Mouse (Mus musculus) CH12.LX (cell line): Measurements from ENCODE around the gene Ly6f. TPM values are rescaled to one million over a fixed set of nuclear protein-coding genes. Genes with fewer than 3 reads are reported as not detected.

ENCODE experiments used
- DNase-seq: peaks from one replicate; pipeline ENCODE4 v3.0.0-alpha.2; 2013; ENCODE audit errors: extremely low read depth
- H3K27ac ChIP-seq: 2 replicates; pipeline ENCODE4 v1.5.1; 2012; ENCODE audit warnings: low read depth, mild to moderate bottlenecking, control low read depth, moderate library complexity; ENCODE audit not compliant: insufficient read depth
- H3K27me3 ChIP-seq: replicated peaks from 2 replicates; pipeline ENCODE3; 2012; ENCODE audit warnings: inconsistent platforms
- H3K36me3 ChIP-seq, 2 experiments: replicated peaks in 1 of 2; 2 replicates each; pipeline versions ENCODE3 to v1.6.1; 2012; ENCODE audit warnings: inconsistent platforms in 1 of 2, low read length in 1 of 2, mild to moderate bottlenecking in 1 of 2, mixed read lengths in 1 of 2, moderate library complexity in 1 of 2; ENCODE audit not compliant: control insufficient read depth in 1 of 2, insufficient read depth in 1 of 2
- H3K4me1 ChIP-seq, 2 experiments: 2 replicates each; pipeline ENCODE4 v1.6.1; 2012; ENCODE audit warnings: inconsistent platforms in 1 of 2, moderate library complexity in 1 of 2; ENCODE audit not compliant: insufficient read depth in 2 of 2, control insufficient read depth in 1 of 2
- H3K4me2 ChIP-seq: 2 replicates; pipeline ENCODE4 v1.6.1; 2012; ENCODE audit warnings: low read depth, mild to moderate bottlenecking, control low read depth; ENCODE audit not compliant: poor library complexity, insufficient read depth, severe bottlenecking
- H3K4me3 ChIP-seq, 3 experiments: fragments of 150-350 bp in 1 of 3; sonication (generic) in 1 of 3; replicated peaks in 1 of 3; 2 replicates each; pipeline versions ENCODE3 to v1.5.1; 2011 to 2012; ENCODE audit warnings: low read depth in 2 of 3, low read length in 2 of 3, mild to moderate bottlenecking in 2 of 3, moderate library complexity in 2 of 3, control low read depth in 1 of 3, improper control_type of control experiment in 1 of 3, inconsistent platforms in 1 of 3, mixed read lengths in 1 of 3; ENCODE audit not compliant: poor library complexity in 1 of 3
- H3K79me2 ChIP-seq: replicated peaks from 2 replicates; pipeline ENCODE4 v1.6.1; 2012; ENCODE audit warnings: mild to moderate bottlenecking, moderate library complexity; ENCODE audit not compliant: control insufficient read depth, poor library complexity, insufficient read depth, severe bottlenecking; ENCODE audit errors: extremely low read depth
- H3K9ac ChIP-seq: 2 replicates; pipeline ENCODE4 v1.6.1; 2012; ENCODE audit warnings: low read depth, mild to moderate bottlenecking, control low read depth, moderate library complexity; ENCODE audit not compliant: insufficient read depth
- H3K9me3 ChIP-seq: replicated peaks from 2 replicates; pipeline ENCODE3; 2012; ENCODE audit warnings: low read length, inconsistent platforms, mixed read lengths
- CTCF ChIP-seq, 2 experiments: IDR thresholded peaks in 1 of 2; conservative IDR thresholded peaks in 1 of 2; 2 replicates each; pipeline ENCODE4 v1.5.1; 2011 to 2012; ENCODE audit warnings: low read depth in 2 of 2, low read length in 2 of 2, improper control_type of control experiment in 1 of 2, inconsistent platforms in 1 of 2, mild to moderate bottlenecking in 1 of 2, moderate library complexity in 1 of 2
- ETS1 ChIP-seq: conservative IDR thresholded peaks from 2 replicates; pipeline ENCODE4 v1.6.1; 2012; ENCODE audit warnings: low read depth, mild to moderate bottlenecking, inconsistent platforms, low read length, improper control_type of control experiment, moderate library complexity
- HCFC1 ChIP-seq: IDR thresholded peaks from 2 replicates; pipeline ENCODE4 v1.6.1; 2012; ENCODE audit warnings: low read depth, mild to moderate bottlenecking, inconsistent platforms, low read length, improper control_type of control experiment
- IRF4 ChIP-seq: IDR thresholded peaks from 2 replicates; pipeline ENCODE4 v1.6.1; 2014; ENCODE audit warnings: low read depth, mild to moderate bottlenecking, inconsistent platforms, low read length, improper control_type of control experiment
- MXI1 ChIP-seq: IDR thresholded peaks from 2 replicates; pipeline ENCODE4 v1.6.1; 2011; ENCODE audit warnings: mild to moderate bottlenecking, low read depth, low read length, improper control_type of control experiment
- PAX5 ChIP-seq: IDR thresholded peaks from 2 replicates; pipeline ENCODE4 v1.6.1; 2012; ENCODE audit warnings: low read length, inconsistent platforms, mixed read lengths
- RAD21 ChIP-seq: IDR thresholded peaks from 2 replicates; pipeline ENCODE4 v1.6.1; 2011; ENCODE audit warnings: low read depth, mild to moderate bottlenecking, low read length, improper control_type of control experiment, moderate library complexity
- SIN3A ChIP-seq: IDR thresholded peaks from 2 replicates; pipeline ENCODE4 v1.6.1; 2012; ENCODE audit warnings: low read length, improper control_type of control experiment, inconsistent platforms
- SMC3 ChIP-seq: IDR thresholded peaks from 2 replicates; pipeline ENCODE4 v1.6.1; 2011; ENCODE audit warnings: low read depth, low read length, improper control_type of control experiment
- ZC3H11A ChIP-seq: IDR thresholded peaks from 2 replicates; pipeline ENCODE4 v1.6.1; 2012; ENCODE audit warnings: low read depth, mild to moderate bottlenecking, inconsistent platforms, low read length, improper control_type of control experiment
- ZKSCAN1 ChIP-seq: IDR thresholded peaks from 2 replicates; pipeline ENCODE4 v1.6.1; 2012; ENCODE audit warnings: low read depth, inconsistent platforms, low read length, improper control_type of control experiment, borderline replicate concordance
- dilution Hi-C: fragments of 300-500 bp; cut with MboI; formaldehyde crosslinking; loops from 2 replicates; pipeline ENCODE4 v1.14.3; 2020; ENCODE audit warnings: low sequenced_read_pairs; ENCODE audit not compliant: extremely low pct_unique_long_range_greater_than_20kb, extremely low pct_ligation_motif_present
- in situ Hi-C: fragments of 300-500 bp; cut with MboI; formaldehyde crosslinking; loops from 3 replicates; pipeline ENCODE4 v1.14.3; 2019; ENCODE audit warnings: low sequenced_read_pairs, low pct_ligation_motif_present, low pct_unique_long_range_greater_than_20kb, mixed read lengths
- polyA plus RNA-seq: library from polyadenylated mRNA; unstranded; fragments of >175 nt; gene quantifications from 2 replicates; pipeline ENCODE4 v1.2.1, GENCODE M21; 2012; ENCODE audit warnings: low read depth; ENCODE audit not compliant: insufficient read length
- total RNA-seq, 2 experiments: library from RNA; depleted of rRNA; stranded (reverse); fragments of 300-350 nt in 1 of 2; fragments of >200 nt in 1 of 2; gene quantifications; 2 replicates each; pipeline ENCODE4 v1.2.3; 2012 to 2014

Gene Ly6f
- total and polyA plus RNA-seq, 3 experiments, result not detected

DNA sequence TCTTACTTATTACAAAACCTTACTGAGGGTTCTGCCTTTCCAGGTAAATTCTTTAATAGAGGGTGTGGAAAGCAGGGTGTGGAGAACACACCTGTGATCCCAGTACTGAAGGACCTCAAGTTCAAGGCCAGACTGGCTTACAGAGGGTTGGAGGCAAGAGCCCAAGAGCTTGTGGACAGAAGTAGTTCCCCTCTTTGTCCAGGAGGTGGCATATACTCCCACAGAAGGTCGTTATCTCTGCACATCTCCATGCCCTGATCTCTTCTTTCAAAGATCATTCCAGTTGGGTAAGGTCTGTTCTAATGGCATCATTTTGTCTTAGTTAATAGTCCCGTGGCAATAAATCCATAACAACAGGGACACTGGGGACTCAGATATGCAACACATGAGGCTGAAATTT is 49.0 kb downstream of the Ly6f start:
- Histone ChIP-seq H3K9ac (no peak overlapping the region), H3K27ac (no peak overlapping the region), H3K9me3 (peaks cover 9% of the 10 kb centered on the region), H3K79me2 (no peaks in the 10 kb centered on the region), H3K4me3 (no peak overlapping the region), H3K4me2 (no peak overlapping the region)
- in situ Hi-C loops (no loop called here), dilution Hi-C loops (no loop called here)
- DNase-seq, result peak; percentile 21
- peak; percentile 46 for TF ChIP-seq RAD21
- TF ChIP-seq SMC3, result peak; percentile 54
- TF ChIP-seq CTCF (conservative IDR thresholded peaks at IDR 0.05 in 1 of 2, IDR thresholded peaks at IDR 0.05 in 1 of 2; ENCODE audit: low read depth in 2 of 2, low read length in 2 of 2), result peak; percentile 36 to 62; a peak in 3 of 4 replicates
- no peak for TF ChIP-seq IRF4
- TF ChIP-seq, all 38 proteins: peak for 3
- Histone ChIP-seq H3K4me1 (peaks cover 0 to 2% of the 10 kb centered on the region in 2 experiments; a peak in 1 of 4 replicates), H3K36me3 (no peaks in the 10 kb centered on the region), H3K27me3 (peaks cover 55% of the 10 kb centered on the region)

- no peak for DNase-seq
- Histone ChIP-seq H3K9me3 (peaks cover 14% of the 10 kb centered on the region), H3K79me2 (no peaks in the 10 kb centered on the region), H3K4me3 (no peak overlapping the region), H3K36me3 (no peaks in the 10 kb centered on the region), H3K9ac (no peak overlapping the region), H3K4me1 (peaks cover 0 to 2% of the 10 kb centered on the region in 2 experiments; a peak in 1 of 4 replicates), H3K27me3 (peaks cover 47% of the 10 kb centered on the region), H3K27ac (no peak overlapping the region), H3K4me2 (no peak overlapping the region)
- in situ Hi-C loops, result no loop called here
- dilution Hi-C loops, result no loop called here
- TF ChIP-seq PAX5 (no peak), ZC3H11A (no peak), ETS1 (no peak), HCFC1 (no peak)
- TF ChIP-seq, all 38 proteins: peak for 0
Observed at GRCm38 (mm10) chr15:75318584-75318983, 50.4 kb downstream of the Ly6f start.

DNA sequence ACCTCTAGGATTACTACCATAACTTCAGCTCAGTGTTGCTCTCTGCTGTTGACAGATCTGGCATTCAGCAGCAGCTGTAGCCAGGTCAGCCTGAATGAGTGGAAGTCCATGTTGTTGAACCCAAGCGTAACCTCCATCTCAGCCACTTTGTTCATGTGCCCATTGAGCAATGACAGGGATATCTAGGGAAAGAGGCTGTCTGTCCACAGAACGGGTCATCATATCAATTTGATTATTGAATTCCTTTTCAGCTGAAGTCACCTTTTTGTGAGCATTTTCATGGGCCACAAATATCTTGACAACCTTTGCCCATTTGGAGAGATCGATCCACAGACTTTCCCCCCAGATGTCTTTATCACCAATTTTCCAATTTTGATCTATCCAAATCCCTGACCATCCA is 51.9 kb downstream of the Ly6f start:
- Histone ChIP-seq H3K4me2 (no peak overlapping the region), H3K4me3 (no peak overlapping the region), H3K79me2 (no peaks in the 10 kb centered on the region), H3K4me1 (peaks cover 0 to 2% of the 10 kb centered on the region in 2 experiments; a peak in 1 of 4 replicates), H3K9me3 (peaks cover 25% of the 10 kb centered on the region), H3K36me3 (no peaks in the 10 kb centered on the region), H3K27ac (no peak overlapping the region), H3K27me3 (peaks cover 41% of the 10 kb centered on the region), H3K9ac (no peak overlapping the region)
- DNase-seq, result no peak
- in situ Hi-C loops, result no loop called here
- dilution Hi-C loops, result no loop called here
- TF ChIP-seq MXI1 (no peak), SIN3A (no peak), ZKSCAN1 (no peak)

Other genes starting within 250 kb of the Ly6f start
- not detected in 2 replicates for gene Ly6c1, start 219.6 kb upstream of the Ly6f start, total RNA-seq (2012; rRNA removed)
- 0.70 TPM in 1 of 2 replicates, not detected in the other for gene Ly6c1, start 219.6 kb upstream of the Ly6f start, total RNA-seq (2014; rRNA removed)
- gene Ly6c1, start 219.6 kb upstream of the Ly6f start, polyA plus RNA-seq, result not detected in 2 replicates
- 0.42 and 0.67 TPM in 2 replicates for gene Ly6c2, start 156.5 kb upstream of the Ly6f start, total RNA-seq (2012; rRNA removed)
- gene Ly6c2, start 156.5 kb upstream of the Ly6f start, total RNA-seq (2014; rRNA removed), result 0.72 and 1.0 TPM in 2 replicates
- 0.87 and 1.2 TPM in 2 replicates for gene Ly6c2, start 156.5 kb upstream of the Ly6f start, polyA plus RNA-seq
- gene Ly6g, start 113.2 kb upstream of the Ly6f start, total RNA-seq (2012; rRNA removed), result 0.17 TPM in 1 of 2 replicates, not detected in the other
- gene Ly6g, start 113.2 kb upstream of the Ly6f start, total RNA-seq (2014; rRNA removed), result not detected in 2 replicates
- not detected in 2 replicates for gene Ly6g, start 113.2 kb upstream of the Ly6f start, polyA plus RNA-seq
- not detected in 2 replicates for gene BC025446, start 52.0 kb upstream of the Ly6f start, total RNA-seq (2012; rRNA removed)
- gene BC025446, start 52.0 kb upstream of the Ly6f start, total RNA-seq (2014; rRNA removed), result not detected in 2 replicates
- gene BC025446, start 52.0 kb upstream of the Ly6f start, polyA plus RNA-seq, result not detected in 2 replicates